ENCODE assay signal across 7 mouse cellular contexts in the genomic region with DNA sequence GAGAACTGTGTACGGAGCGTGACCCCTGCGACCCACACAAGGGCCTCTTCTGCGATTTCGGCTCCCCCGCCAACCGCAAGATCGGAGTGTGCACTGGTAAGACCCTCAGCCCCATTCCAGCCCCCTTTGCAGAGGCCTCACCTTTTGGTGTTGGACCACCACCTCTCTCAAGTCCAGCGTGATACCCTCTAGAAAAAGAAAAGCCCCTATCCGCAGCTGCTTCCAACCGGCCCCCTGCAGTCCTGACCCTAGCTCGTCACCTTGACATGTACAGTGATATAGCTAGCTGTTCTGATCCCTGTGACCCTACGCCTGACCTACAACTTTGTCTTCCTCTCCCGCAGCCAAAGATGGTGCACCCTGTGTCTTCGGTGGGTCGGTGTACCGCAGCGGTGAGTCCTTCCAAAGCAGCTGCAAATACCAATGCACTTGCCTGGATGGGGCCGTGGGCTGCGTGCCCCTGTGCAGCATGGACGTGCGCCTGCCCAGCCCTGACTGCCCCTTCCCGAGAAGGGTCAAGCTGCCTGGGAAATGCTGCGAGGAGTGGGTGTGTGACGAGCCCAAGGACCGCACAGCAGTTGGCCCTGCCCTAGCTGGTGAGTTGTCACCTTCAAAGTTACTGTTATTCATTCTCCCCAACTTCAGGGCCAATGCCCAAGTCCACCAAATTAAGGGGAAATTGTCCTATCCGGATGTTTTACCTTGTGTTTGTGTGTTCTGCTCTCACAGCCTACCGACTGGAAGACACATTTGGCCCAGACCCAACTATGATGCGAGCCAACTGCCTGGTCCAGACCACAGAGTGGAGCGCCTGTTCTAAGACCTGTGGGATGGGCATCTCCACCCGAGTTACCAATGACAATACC. TPM values are rescaled to one million over a fixed set of nuclear protein-coding genes. Genes with fewer than 3 reads are reported as not detected.
A peak's percentile ranks its signal among the peaks of the same experiment; 100 is the strongest.
DNase-seq lines count a peak whose midpoint lies in the region; ATAC-seq lines count a peak whose summit lies in the region.

No protein-coding gene starts in this region.

- H3K36me3 ChIP-seq in embryonic facial prominence, embryonic 13.5 days = 0 out of 2 replicates have a peak, but pooled peaks cover 5% of the 10 kb centered on the region
- no peaks in the 10 kb centered on the region for H3K36me3 ChIP-seq in heart, embryonic 16.5 days (ENCODE audit: control insufficient read depth, insufficient read depth)
- H3K36me3 ChIP-seq in midbrain, embryonic 13.5 days = no peaks in the 10 kb centered on the region

- peak; percentile 21 to 23 for DNase-seq in urinary bladder, postnatal 36 days (ENCODE audit: low spot score in 2 of 2)
- no peak for DNase-seq in urinary bladder, adult 18-20 months (ENCODE audit: low spot score in 2 of 2)
- DNase-seq in kidney, postnatal 36 days = peak; percentile 62 to 73

- H3K4me3 ChIP-seq in embryonic facial prominence, embryonic 13.5 days = peak overlapping the region; percentile 64
- peak overlapping the region; percentile 75 for H3K4me3 ChIP-seq in heart, embryonic 16.5 days (ENCODE audit: low read length)
- H3K4me3 ChIP-seq in midbrain, embryonic 13.5 days (replicated peaks) = peak overlapping the region; percentile 55

- peak overlapping the region; percentile 89 for H3K9ac ChIP-seq in embryonic facial prominence, embryonic 13.5 days
- H3K9ac ChIP-seq in heart, embryonic 16.5 days (ENCODE audit: low read length) = peak overlapping the region; percentile 88
- peak overlapping the region; percentile 63 for H3K9ac ChIP-seq in midbrain, embryonic 13.5 days (replicated peaks)

- no peaks in the 10 kb centered on the region for H3K9me3 ChIP-seq in embryonic facial prominence, embryonic 13.5 days
- no peaks in the 10 kb centered on the region for H3K9me3 ChIP-seq in heart, embryonic 16.5 days (replicated peaks; ENCODE audit: control insufficient read depth, low read length)
- H3K9me3 ChIP-seq in midbrain, embryonic 13.5 days = no peaks in the 10 kb centered on the region

- 18% methylated on average over 31 of the region's 31 CpGs for WGBS in embryonic facial prominence, embryonic 13.5 days
- WGBS in heart, embryonic 16.5 days = 10% methylated on average over 31 of the region's 31 CpGs
- 11% methylated on average over 31 of the region's 31 CpGs for WGBS in midbrain, embryonic 13.5 days

- H3K27me3 ChIP-seq in embryonic facial prominence, embryonic 13.5 days = no peaks in the 10 kb centered on the region
- H3K27me3 ChIP-seq in heart, embryonic 16.5 days (ENCODE audit: control insufficient read depth, insufficient read depth, low read length) = no peaks in the 10 kb centered on the region
- H3K27me3 ChIP-seq in midbrain, embryonic 13.5 days = no peaks in the 10 kb centered on the region

- no peak for ATAC-seq in embryonic facial prominence, embryonic 13.5 days (ENCODE audit: insufficient number of reproducible peaks, insufficient read depth, low FRiP score, low TSS enrichment, low read depth)
- ATAC-seq in heart, embryonic 16.5 days (replicated peaks; ENCODE audit: extremely low read depth, insufficient read depth, low FRiP score) = 0 out of 2 replicates have a peak, but pooled peaks have one; percentile 1
- ATAC-seq in midbrain, embryonic 13.5 days = peak; percentile 59
- ATAC-seq in activated CD4-positive, CD25-positive, alpha-beta regulatory T cell, adult 4 months = no peak

- peak overlapping the region; percentile 88 for H3K27ac ChIP-seq in embryonic facial prominence, embryonic 13.5 days
- H3K27ac ChIP-seq in heart, embryonic 16.5 days (ENCODE audit: low read length) = peak overlapping the region; percentile 96
- H3K27ac ChIP-seq in midbrain, embryonic 13.5 days = peak overlapping the region; percentile 9; the same call in 1 of the 2 replicates

- peaks cover 50% of the 10 kb centered on the region for H3K4me1 ChIP-seq in embryonic facial prominence, embryonic 13.5 days
- peaks cover 42% of the 10 kb centered on the region for H3K4me1 ChIP-seq in heart, embryonic 16.5 days (ENCODE audit: control insufficient read depth, insufficient read depth, low read length)
- peaks cover 7% of the 10 kb centered on the region for H3K4me1 ChIP-seq in midbrain, embryonic 13.5 days (replicated peaks)

- peak overlapping the region; percentile 73 for H3K4me2 ChIP-seq in embryonic facial prominence, embryonic 13.5 days
- H3K4me2 ChIP-seq in heart, embryonic 16.5 days (ENCODE audit: low read depth, low read length) = peak overlapping the region; percentile 76
- peak overlapping the region; percentile 61 for H3K4me2 ChIP-seq in midbrain, embryonic 13.5 days (replicated peaks)

RNA-seq across cellular contexts. Expression of a gene that starts 1.0 kb away (rescaled TPM):
- 25.3 and 40.2 TPM in 2 replicates for polyA plus RNA-seq in embryonic facial prominence, embryonic 13.5 days (2015; fragmentation: Nextera tagmentation; extraction: Ambion mirVana)
- 34.3 and 37.6 TPM in 2 replicates for polyA plus RNA-seq in heart, embryonic 16.5 days (2015; fragmentation: Nextera tagmentation; extraction: Ambion mirVana)
- polyA plus RNA-seq in midbrain, embryonic 13.5 days (2015; fragmentation: Nextera tagmentation; extraction: Ambion mirVana) = 2.0 and 4.2 TPM in 2 replicates
- not detected for polyA plus RNA-seq in activated CD4-positive, CD25-positive, alpha-beta regulatory T cell, adult 4 months (2017; shearing (Covaris generic))

Comparison
In these comparisons a context has a peak if more than half of its experiments do, and no peak if none do; other contexts are left out.
1. DNase-seq: peak in urinary bladder, postnatal 36 days (2 of 2) and kidney, postnatal 36 days (2 of 2); none in urinary bladder, adult 18-20 months (0 of 2).
2. ATAC-seq: peak in heart, embryonic 16.5 days (single experiment) and midbrain, embryonic 13.5 days (single experiment); none in embryonic facial prominence, embryonic 13.5 days (single experiment) and activated CD4-positive, CD25-positive, alpha-beta regulatory T cell, adult 4 months (single experiment).
3. H3K27ac ChIP-seq: peak in every context shown above with its lines; median percentile 96 in heart, embryonic 16.5 days; 88 in embryonic facial prominence, embryonic 13.5 days; 9 in midbrain, embryonic 13.5 days.
4. Peak in every context shown above with its lines, with median percentiles within 50 percentile points of each other: H3K4me2 ChIP-seq, H3K4me3 ChIP-seq and H3K9ac ChIP-seq.